Mouse (Mus musculus): ENCODE results near the gene Slc44a5. TPM values are rescaled to one million over a fixed set of nuclear protein-coding genes. Genes with fewer than 3 reads are reported as not detected.

Slc44a5 gene
- polyA plus RNA-seq, 1 experiment: 0.05 TPM

GRCm38 (mm10) chr3:154082961-154083360 lies 109.7 kb downstream of the Slc44a5 start:
- Histone ChIP-seq H3K27me3 (ENCODE audit: control insufficient read depth, insufficient read depth, low read length) (no peaks in the 10 kb centered on the region), H3K4me3 (ENCODE audit: control insufficient read depth, insufficient read depth, low read length) (no peak overlapping the region), H3K27ac (ENCODE audit: control insufficient read depth, insufficient read depth, low read length) (no peak overlapping the region), H3K4me1 (replicated peaks; ENCODE audit: control insufficient read depth, insufficient read depth, low read length) (no peaks in the 10 kb centered on the region), H3K36me3 (ENCODE audit: control insufficient read depth, insufficient read depth, low read length) (no peaks in the 10 kb centered on the region)
- DNase-seq: no peak
- 89% methylated on average over 7 of the region's 7 CpGs for WGBS
- TF ChIP-seq POLR2A (IDR thresholded peaks at IDR 0.05; ENCODE audit: control insufficient read depth, extremely low read depth, insufficient read depth, low read length, poor library complexity) (no peak), CTCF (IDR thresholded peaks at IDR 0.05; ENCODE audit: borderline replicate concordance, control insufficient read depth, extremely low read depth, insufficient read depth, low read length, poor library complexity) (no peak)

DNA sequence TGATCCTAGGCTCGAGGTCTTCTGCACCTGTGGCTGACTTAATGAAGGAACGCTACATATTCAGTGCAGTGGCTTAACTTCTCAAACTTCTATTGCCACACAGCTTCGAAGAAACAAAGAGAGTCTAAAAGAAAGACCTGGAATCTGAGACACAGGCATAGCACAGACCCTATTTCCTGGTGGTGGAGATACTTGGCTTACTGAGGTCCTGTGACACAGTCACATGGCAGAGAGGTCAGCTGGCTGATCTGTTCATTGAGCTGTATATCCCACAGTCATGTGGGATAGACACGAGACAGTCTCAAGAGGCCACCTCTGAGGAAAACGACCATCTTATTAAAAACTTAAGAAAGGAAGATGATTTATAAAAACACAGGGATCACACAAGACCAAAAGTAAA lies 116.8 kb downstream of the Slc44a5 start:
- no peaks in the 10 kb centered on the region for H3K27me3 ChIP-seq (ENCODE audit: control insufficient read depth, insufficient read depth, low read length)
- WGBS: 87% methylated on average over 5 of the region's 5 CpGs
- DNase-seq: no peak
- H3K27ac ChIP-seq (ENCODE audit: control insufficient read depth, insufficient read depth, low read length): no peak overlapping the region
- TF ChIP-seq CTCF (IDR thresholded peaks at IDR 0.05; ENCODE audit: borderline replicate concordance, control insufficient read depth, extremely low read depth, insufficient read depth, low read length, poor library complexity): no peak
- TF ChIP-seq POLR2A (IDR thresholded peaks at IDR 0.05; ENCODE audit: control insufficient read depth, extremely low read depth, insufficient read depth, low read length, poor library complexity): no peak
- H3K4me1 ChIP-seq (replicated peaks; ENCODE audit: control insufficient read depth, insufficient read depth, low read length): peaks cover 2% of the 10 kb centered on the region; the same call in 1 of the 2 replicates
- no peaks in the 10 kb centered on the region for H3K36me3 ChIP-seq (ENCODE audit: control insufficient read depth, insufficient read depth, low read length)
- no peak overlapping the region for H3K4me3 ChIP-seq (ENCODE audit: control insufficient read depth, insufficient read depth, low read length)

GRCm38 (mm10) chr3:154091468-154092338 lies 118.5 kb downstream of the Slc44a5 start:
- TF ChIP-seq CTCF (IDR thresholded peaks at IDR 0.05; ENCODE audit: borderline replicate concordance, control insufficient read depth, extremely low read depth, insufficient read depth, low read length, poor library complexity) (no peak), POLR2A (IDR thresholded peaks at IDR 0.05; ENCODE audit: control insufficient read depth, extremely low read depth, insufficient read depth, low read length, poor library complexity) (no peak)
- 85% methylated on average over 15 of the region's 15 CpGs for WGBS
- Histone ChIP-seq H3K4me1 (replicated peaks; ENCODE audit: control insufficient read depth, insufficient read depth, low read length) (peaks cover 2% of the 10 kb centered on the region; the same call in 1 of the 2 replicates), H3K27ac (ENCODE audit: control insufficient read depth, insufficient read depth, low read length) (no peak overlapping the region), H3K36me3 (ENCODE audit: control insufficient read depth, insufficient read depth, low read length) (no peaks in the 10 kb centered on the region), H3K4me3 (ENCODE audit: control insufficient read depth, insufficient read depth, low read length) (no peak overlapping the region), H3K27me3 (ENCODE audit: control insufficient read depth, insufficient read depth, low read length) (no peaks in the 10 kb centered on the region)
- no peak for DNase-seq

GRCm38 (mm10) chr3:154092466-154092865 lies 119.2 kb downstream of the Slc44a5 start:
- Histone ChIP-seq H3K4me3 (ENCODE audit: control insufficient read depth, insufficient read depth, low read length) (no peak overlapping the region), H3K27me3 (ENCODE audit: control insufficient read depth, insufficient read depth, low read length) (no peaks in the 10 kb centered on the region), H3K27ac (ENCODE audit: control insufficient read depth, insufficient read depth, low read length) (no peak overlapping the region), H3K36me3 (ENCODE audit: control insufficient read depth, insufficient read depth, low read length) (no peaks in the 10 kb centered on the region), H3K4me1 (replicated peaks; ENCODE audit: control insufficient read depth, insufficient read depth, low read length) (peaks cover 2% of the 10 kb centered on the region; the same call in 1 of the 2 replicates)
- WGBS: 27% methylated on average over 7 of the region's 7 CpGs
- no peak for TF ChIP-seq CTCF (IDR thresholded peaks at IDR 0.05; ENCODE audit: borderline replicate concordance, control insufficient read depth, extremely low read depth, insufficient read depth, low read length, poor library complexity)
- no peak for DNase-seq

- Histone ChIP-seq H3K36me3 (ENCODE audit: control insufficient read depth, insufficient read depth, low read length) (no peaks in the 10 kb centered on the region), H3K27ac (ENCODE audit: control insufficient read depth, insufficient read depth, low read length) (no peak overlapping the region), H3K4me3 (ENCODE audit: control insufficient read depth, insufficient read depth, low read length) (no peak overlapping the region), H3K4me1 (replicated peaks; ENCODE audit: control insufficient read depth, insufficient read depth, low read length) (peaks cover 2% of the 10 kb centered on the region; the same call in 1 of the 2 replicates), H3K27me3 (ENCODE audit: control insufficient read depth, insufficient read depth, low read length) (no peaks in the 10 kb centered on the region)
- TF ChIP-seq CTCF (IDR thresholded peaks at IDR 0.05; ENCODE audit: borderline replicate concordance, control insufficient read depth, extremely low read depth, insufficient read depth, low read length, poor library complexity): no peak
- no peak for TF ChIP-seq POLR2A (IDR thresholded peaks at IDR 0.05; ENCODE audit: control insufficient read depth, extremely low read depth, insufficient read depth, low read length, poor library complexity)
- WGBS: 4% methylated on average over 8 of the region's 8 CpGs
- no peak for DNase-seq
Measured at GRCm38 (mm10) chr3:154093745-154094322, 120.6 kb downstream of the Slc44a5 start.

- Histone ChIP-seq H3K27ac (ENCODE audit: control insufficient read depth, insufficient read depth, low read length) (no peak overlapping the region), H3K27me3 (ENCODE audit: control insufficient read depth, insufficient read depth, low read length) (no peaks in the 10 kb centered on the region), H3K4me1 (replicated peaks; ENCODE audit: control insufficient read depth, insufficient read depth, low read length) (no peaks in the 10 kb centered on the region), H3K4me3 (ENCODE audit: control insufficient read depth, insufficient read depth, low read length) (no peak overlapping the region), H3K36me3 (ENCODE audit: control insufficient read depth, insufficient read depth, low read length) (no peaks in the 10 kb centered on the region)
- 92% methylated on average over 9 of the region's 9 CpGs for WGBS
- TF ChIP-seq CTCF (IDR thresholded peaks at IDR 0.05; ENCODE audit: borderline replicate concordance, control insufficient read depth, extremely low read depth, insufficient read depth, low read length, poor library complexity) (no peak), POLR2A (IDR thresholded peaks at IDR 0.05; ENCODE audit: control insufficient read depth, extremely low read depth, insufficient read depth, low read length, poor library complexity) (no peak)
- no peak for DNase-seq
Measured at GRCm38 (mm10) chr3:154101671-154102070, 128.4 kb downstream of the Slc44a5 start.

Measured in thymus, adult 2 months (tissue).